Mouse (Mus musculus) bone marrow, adult 2 months (tissue): ENCODE data around the gene Btc.

Source experiments
- CTCF ChIP-seq: fragments of 200-500 bp; IDR thresholded peaks from 2 replicates; pipeline ENCODE4 v1.5.1; 2011; ENCODE audit warnings: low read length, control low read depth; ENCODE audit not compliant: control insufficient read depth, insufficient read depth
- POLR2A ChIP-seq: fragments of 200-500 bp; IDR thresholded peaks from 2 replicates; pipeline ENCODE4 v1.6.1; 2011; ENCODE audit warnings: low read depth, mild to moderate bottlenecking, control low read depth, low read length, borderline replicate concordance; ENCODE audit not compliant: control insufficient read depth

- no peak for TF ChIP-seq POLR2A
- no peak for TF ChIP-seq CTCF
Measured at GRCm38 (mm10) chr5:91428547-91428946, 25.8 kb upstream of the Btc start.
